Mouse (Mus musculus) spleen, postnatal 10 days (tissue): ENCODE results near the gene Grhl1.

Source experiments
- DNase-seq, 2 experiments: peaks; one replicate each; pipeline ENCODE4 v3.0.0; 2021 to 2022; ENCODE audit warnings: low spot score in 2 of 2

The Grhl1 gene

GRCm38 (mm10) chr12:24642370-24642802 is 70.3 kb downstream of the Grhl1 start:
- no peak for DNase-seq

GRCm38 (mm10) chr12:24644125-24644571 is 72.1 kb downstream of the Grhl1 start:
- peak in 1 of 2 experiments; percentile 55 for DNase-seq

GRCm38 (mm10) chr12:24645901-24646300 is 73.8 kb downstream of the Grhl1 start:
- peak; percentile 46 to 53 for DNase-seq

- DNase-seq = no peak
Observed at GRCm38 (mm10) chr12:24648094-24648493, 76.0 kb downstream of the Grhl1 start.

GRCm38 (mm10) chr12:24650415-24651062 is 78.5 kb downstream of the Grhl1 start:
- DNase-seq = peak in 1 of 2 experiments; percentile 45

GRCm38 (mm10) chr12:24651063-24651557 is 79.0 kb downstream of the Grhl1 start, which contains the start of gene Klf11:
TSS of gene Klf11 (plus strand) at chr12:24651274.
- DNase-seq = peak; percentile 95 to 97

GRCm38 (mm10) chr12:24651642-24652342 is 79.7 kb downstream of the Grhl1 start:
- DNase-seq = peak; percentile 98 to 99

- no peak for DNase-seq
Observed at GRCm38 (mm10) chr12:24654065-24654862, 82.2 kb downstream of the Grhl1 start.

- DNase-seq = no peak
Observed at GRCm38 (mm10) chr12:24656436-24656835, 84.4 kb downstream of the Grhl1 start.

GRCm38 (mm10) chr12:24658998-24659397 is 86.9 kb downstream of the Grhl1 start:
- no peak for DNase-seq

GRCm38 (mm10) chr12:24659923-24660322 is 87.8 kb downstream of the Grhl1 start:
- no peak for DNase-seq

- no peak for DNase-seq
Observed at GRCm38 (mm10) chr12:24661100-24661499, 89.0 kb downstream of the Grhl1 start.

- DNase-seq = no peak
Observed at GRCm38 (mm10) chr12:24662131-24662530, 90.0 kb downstream of the Grhl1 start.
